Mouse (Mus musculus) cerebellum, adult 2 months (tissue): ENCODE results near the gene BC051665.

Experiments used
- CTCF ChIP-seq: fragments of 200-500 bp; IDR thresholded peaks from 2 replicates; pipeline ENCODE4 v1.5.1; 2011; ENCODE audit warnings: low read depth, mild to moderate bottlenecking, control low read depth, low read length, moderate library complexity, borderline replicate concordance; ENCODE audit not compliant: insufficient read depth
- POLR2A ChIP-seq: fragments of 200-500 bp; IDR thresholded peaks from 2 replicates; pipeline ENCODE4 v1.6.1; 2011; ENCODE audit warnings: low read length, control low read depth, borderline replicate concordance; ENCODE audit not compliant: insufficient read depth

GRCm38 (mm10) chr13:60744078-60744460, 42.1 kb downstream of the BC051665 start:
- TF ChIP-seq POLR2A (no peak), CTCF (peak; percentile 84)
